Mouse (Mus musculus): ENCODE data around the gene Nutf2-ps1.

- TF ChIP-seq CTCF (IDR thresholded peaks at IDR 0.05) (peak; percentile 6; the same call in 1 of the 2 replicates), EP300 (IDR thresholded peaks at IDR 0.05) (no peak)
These were observed 32.0 kb downstream of the Nutf2-ps1 start for GRCm38 (mm10) chr19:53556841-53557240.

Measured in lung, postnatal 0 days (tissue).